Mouse (Mus musculus): ENCODE data around the gene Col18a1.

DNA sequence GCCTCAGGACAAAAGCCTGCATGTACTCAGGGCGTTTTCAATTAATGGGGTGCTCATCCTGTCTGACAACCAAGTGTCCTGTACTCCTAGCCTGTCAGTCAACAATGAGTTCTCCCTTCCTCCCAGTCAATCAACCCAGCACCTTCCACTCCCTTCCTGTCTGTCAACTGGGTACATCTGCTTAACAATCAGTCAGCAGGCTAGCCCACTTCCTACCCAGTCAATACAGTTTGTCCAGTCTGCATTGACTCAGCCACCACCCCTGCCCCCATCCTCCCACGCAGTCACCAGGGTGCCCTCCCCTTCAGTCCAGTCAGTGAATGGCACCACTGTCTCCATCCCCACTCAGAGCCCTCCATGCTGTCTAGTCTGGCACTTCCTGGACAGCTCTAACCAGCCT lies 32.9 kb upstream of the Col18a1 start:
- no peak for TF ChIP-seq POLR2A (IDR thresholded peaks at IDR 0.05; ENCODE audit: borderline replicate concordance, extremely low read depth, low read depth, low read length)
- no peak for TF ChIP-seq CTCF (IDR thresholded peaks at IDR 0.05; ENCODE audit: insufficient read depth, low read length)

Measured in lung, adult 2 months (tissue).